31 mouse cellular contexts compared by ENCODE assay signal in the genomic region with DNA sequence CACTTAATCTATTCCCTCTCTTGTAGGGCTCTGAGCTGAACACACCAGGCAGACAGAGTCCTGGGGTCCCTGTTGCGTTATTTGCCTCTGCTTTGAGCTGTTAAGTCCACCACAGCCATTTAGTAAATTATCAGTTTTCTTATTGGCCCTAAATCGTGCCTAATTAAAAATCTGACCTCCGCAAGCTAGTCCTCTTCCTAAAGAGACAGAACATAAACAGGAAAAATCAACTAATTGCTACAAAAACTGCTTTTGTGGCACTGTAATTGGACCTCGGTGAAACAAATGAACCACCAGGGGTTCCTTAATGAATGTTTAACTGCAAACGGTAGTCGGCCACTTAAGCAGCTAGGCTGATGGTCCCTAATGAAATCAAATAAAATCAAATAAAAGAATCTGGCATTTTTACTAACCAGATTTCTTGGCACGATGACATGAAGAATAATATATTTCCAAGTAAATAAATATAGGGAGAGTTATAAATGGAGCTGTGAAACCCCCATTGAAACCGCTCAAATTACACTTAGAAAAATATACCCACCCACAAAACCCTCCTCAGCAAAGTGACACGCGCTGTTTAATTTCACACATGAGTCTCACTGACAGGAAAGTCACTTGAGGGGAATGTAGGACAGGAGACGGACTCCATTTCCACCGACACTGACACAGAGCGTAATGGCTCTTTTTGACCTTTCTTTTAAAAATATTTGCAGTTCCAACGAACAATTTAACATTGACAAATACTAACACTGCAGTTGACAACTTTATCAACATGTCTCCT.
DNase-seq lines count a peak whose midpoint lies in the region; ATAC-seq and TF ChIP-seq lines count a peak whose summit lies in the region.
"Had no signal": no experiment of that assay in that cellular context is flagged by ENCODE, and none has a peak within 500 bp of the region (broad histone marks: within the 10 kb centered on the region; RNA-seq: fewer than 3 reads in every experiment).

No protein-coding gene starts in this region.

- no peaks in the 10 kb centered on the region for H3K36me3 ChIP-seq in embryonic facial prominence, embryonic 11.5 days (replicated peaks; ENCODE audit: control insufficient read depth, insufficient read depth, low read depth, low read length)
- no peaks in the 10 kb centered on the region for H3K36me3 ChIP-seq in embryonic facial prominence, embryonic 10.5 days (replicated peaks)
- no peaks in the 10 kb centered on the region for H3K36me3 ChIP-seq in kidney, postnatal 0 days (ENCODE audit: insufficient read depth, low read length)
- H3K36me3 ChIP-seq in thymus, adult 2 months (ENCODE audit: control insufficient read depth, insufficient read depth, low read length), result no peaks in the 10 kb centered on the region
- H3K36me3 ChIP-seq: embryonic facial prominence, embryonic 15.5 days; hindbrain, embryonic 12.5 days; limb, embryonic 12.5 days; liver, embryonic 12.5 days; midbrain, embryonic 13.5 days; neural tube, embryonic 15.5 days had no signal

- H3K27ac ChIP-seq in embryonic facial prominence, embryonic 11.5 days (replicated peaks; ENCODE audit: low read depth, low read length), result no peak overlapping the region
- H3K27ac ChIP-seq in embryonic facial prominence, embryonic 10.5 days (replicated peaks), result no peak overlapping the region
- H3K27ac ChIP-seq in kidney, postnatal 0 days, result no peak overlapping the region
- no peak overlapping the region for H3K27ac ChIP-seq in thymus, adult 2 months (ENCODE audit: control insufficient read depth, insufficient read depth, low read length)
- H3K27ac ChIP-seq: embryonic facial prominence, embryonic 15.5 days; forebrain, embryonic 13.5 days; hindbrain, embryonic 12.5 days; layer of hippocampus, adult 2 months; limb, embryonic 12.5 days; liver, embryonic 12.5 days; midbrain, embryonic 13.5 days; neural tube, embryonic 15.5 days had no signal

- H3K9ac ChIP-seq in embryonic facial prominence, embryonic 11.5 days (replicated peaks; ENCODE audit: low read length), result no peak overlapping the region
- no peak overlapping the region for H3K9ac ChIP-seq in kidney, postnatal 0 days (ENCODE audit: low read depth, low read length)
- H3K9ac ChIP-seq: embryonic facial prominence, embryonic 15.5 days; forebrain, embryonic 13.5 days; hindbrain, embryonic 12.5 days; limb, embryonic 12.5 days; liver, embryonic 12.5 days; liver, postnatal 0 days; midbrain, embryonic 13.5 days; neural tube, embryonic 15.5 days had no signal

- intact Hi-C loops in left cerebral cortex, postnatal 36 days (cut with DNase I), result no loop called here

- 39% methylated on average over 14 of the region's 14 CpGs for WGBS in embryonic facial prominence, embryonic 11.5 days
- 54% methylated on average over 14 of the region's 14 CpGs for WGBS in embryonic facial prominence, embryonic 10.5 days
- 17% methylated on average over 14 of the region's 14 CpGs for WGBS in kidney, postnatal 0 days
- WGBS in thymus, adult 2 months, result 91% methylated on average over 14 of the region's 14 CpGs

- H3K27me3 ChIP-seq in embryonic facial prominence, embryonic 11.5 days (ENCODE audit: control insufficient read depth, insufficient read depth, low read length), result no peaks in the 10 kb centered on the region
- no peaks in the 10 kb centered on the region for H3K27me3 ChIP-seq in embryonic facial prominence, embryonic 10.5 days (replicated peaks; ENCODE audit: low read depth, poor library complexity, severe bottlenecking)
- H3K27me3 ChIP-seq in kidney, postnatal 0 days (ENCODE audit: insufficient read depth, low read length), result no peaks in the 10 kb centered on the region
- no peaks in the 10 kb centered on the region for H3K27me3 ChIP-seq in thymus, adult 2 months (ENCODE audit: control insufficient read depth, insufficient read depth, low read length)
- H3K27me3 ChIP-seq: embryonic facial prominence, embryonic 15.5 days; hindbrain, embryonic 12.5 days; liver, embryonic 12.5 days; midbrain, embryonic 13.5 days; neural tube, embryonic 15.5 days had no signal

- H3K4me1 ChIP-seq in embryonic facial prominence, embryonic 11.5 days (ENCODE audit: control insufficient read depth, insufficient read depth, low read length), result no peaks in the 10 kb centered on the region
- no peaks in the 10 kb centered on the region for H3K4me1 ChIP-seq in embryonic facial prominence, embryonic 10.5 days
- H3K4me1 ChIP-seq in kidney, postnatal 0 days (replicated peaks; ENCODE audit: insufficient read depth, low read length), result no peaks in the 10 kb centered on the region
- H3K4me1 ChIP-seq in thymus, adult 2 months (replicated peaks; ENCODE audit: control insufficient read depth, insufficient read depth, low read length), result no peaks in the 10 kb centered on the region
- H3K4me1 ChIP-seq: embryonic facial prominence, embryonic 15.5 days; forebrain, embryonic 13.5 days; hindbrain, embryonic 12.5 days; limb, embryonic 12.5 days; liver, embryonic 12.5 days; midbrain, embryonic 13.5 days; neural tube, embryonic 15.5 days had no signal

- no peaks in the 10 kb centered on the region for H3K9me3 ChIP-seq in embryonic facial prominence, embryonic 11.5 days (replicated peaks; ENCODE audit: control insufficient read depth, low read length)
- H3K9me3 ChIP-seq in embryonic facial prominence, embryonic 10.5 days, result no peaks in the 10 kb centered on the region
- H3K9me3 ChIP-seq in kidney, postnatal 0 days (replicated peaks; ENCODE audit: low read length), result no peaks in the 10 kb centered on the region
- H3K9me3 ChIP-seq: embryonic facial prominence, embryonic 15.5 days; forebrain, embryonic 13.5 days; hindbrain, embryonic 12.5 days; limb, embryonic 12.5 days; liver, embryonic 12.5 days; midbrain, embryonic 13.5 days; neural tube, embryonic 15.5 days had no signal

- no peak for TF ChIP-seq POLR2A in brain, embryonic 14.5 days (IDR thresholded peaks at IDR 0.05; ENCODE audit: borderline replicate concordance, extremely low read depth, insufficient read depth, insufficient read length, poor library complexity, severe bottlenecking)
- TF ChIP-seq POLR2A in thymus, adult 2 months (IDR thresholded peaks at IDR 0.05; ENCODE audit: control insufficient read depth, extremely low read depth, insufficient read depth, low read length, poor library complexity), result no peak

- no peak overlapping the region for H3K4me2 ChIP-seq in embryonic facial prominence, embryonic 11.5 days (ENCODE audit: low read depth, low read length)
- no peak overlapping the region for H3K4me2 ChIP-seq in kidney, postnatal 0 days (ENCODE audit: low read length)
- H3K4me2 ChIP-seq: embryonic facial prominence, embryonic 15.5 days; forebrain, embryonic 13.5 days; heart, embryonic 11.5 days; hindbrain, embryonic 12.5 days; limb, embryonic 12.5 days; liver, embryonic 12.5 days; midbrain, embryonic 13.5 days; neural tube, embryonic 15.5 days had no signal

- ATAC-seq in embryonic facial prominence, embryonic 11.5 days (replicated peaks; ENCODE audit: insufficient number of reproducible peaks, low FRiP score, low TSS enrichment, low read depth), result no peak
- no peak for ATAC-seq in kidney, postnatal 0 days (replicated peaks; ENCODE audit: low FRiP score, low read depth)
- ATAC-seq: forebrain, embryonic 13.5 days; inflammation-experienced regulatory T-cells, adult 6 months; liver, embryonic 12.5 days; liver, postnatal 0 days; midbrain, embryonic 13.5 days had no signal

- peak; percentile 46 for DNase-seq in embryonic facial prominence, embryonic 11.5 days (ENCODE audit: low spot score)
- DNase-seq in embryonic facial prominence, embryonic 10.5 days (ENCODE audit: low spot score), result no peak
- peak; percentile 59 for DNase-seq in kidney, postnatal 0 days (ENCODE audit: low spot score)
- no peak for DNase-seq in kidney, postnatal 25 days
- peak; percentile 51 for DNase-seq in brain, embryonic 14.5 days (ENCODE audit: low read depth)
- DNase-seq in mesoderm, embryonic 11.5 days (ENCODE audit: low read depth, low spot score), result peak; percentile 7
- no peak for DNase-seq in thymus, adult 2 months
- DNase-seq in left cerebral cortex, postnatal 36 days (ENCODE audit: low spot score in 2 of 2), result no peak
- DNase-seq: adrenal gland, postnatal 25 days; cerebellum, adult 18-20 months; cerebellum, postnatal 10 days; gastrocnemius, postnatal 25 days; heart, adult 18-20 months; heart, postnatal 36 days; kidney, adult 18-20 months; kidney, postnatal 36 days; liver, postnatal 0 days; lung, postnatal 36 days; right cerebral cortex, adult 18-20 months; spleen, adult 18-20 months; thymus, postnatal 25 days had no signal

- no peak overlapping the region for H3K4me3 ChIP-seq in embryonic facial prominence, embryonic 11.5 days (ENCODE audit: low read depth, low read length)
- H3K4me3 ChIP-seq in embryonic facial prominence, embryonic 10.5 days, result no peak overlapping the region
- no peak overlapping the region for H3K4me3 ChIP-seq in kidney, postnatal 0 days (replicated peaks; ENCODE audit: low read depth, low read length)
- no peak overlapping the region for H3K4me3 ChIP-seq in thymus, adult 2 months (ENCODE audit: control insufficient read depth, insufficient read depth, low read length)
- H3K4me3 ChIP-seq: embryonic facial prominence, embryonic 15.5 days; forebrain, embryonic 13.5 days; hindbrain, embryonic 12.5 days; layer of hippocampus, adult 2 months; limb, embryonic 12.5 days; liver, embryonic 12.5 days; midbrain, embryonic 13.5 days; neural tube, embryonic 15.5 days had no signal

- TF ChIP-seq CTCF in kidney, postnatal 0 days (IDR thresholded peaks at IDR 0.05; ENCODE audit: low read depth), result peak; percentile 11; the same call in 1 of the 2 replicates
- TF ChIP-seq CTCF in brain, embryonic 14.5 days (IDR thresholded peaks at IDR 0.05; ENCODE audit: borderline replicate concordance, extremely low read depth, insufficient read depth, insufficient read length), result no peak
- TF ChIP-seq CTCF in thymus, adult 2 months (IDR thresholded peaks at IDR 0.05; ENCODE audit: borderline replicate concordance, control insufficient read depth, extremely low read depth, insufficient read depth, low read length, poor library complexity), result no peak

Comparison
In these comparisons a context has a peak if more than half of its experiments do, and no peak if none do; other contexts are left out.
1. DNase-seq: peak in embryonic facial prominence, embryonic 11.5 days (single experiment), kidney, postnatal 0 days (single experiment), brain, embryonic 14.5 days (single experiment) and mesoderm, embryonic 11.5 days (single experiment); none in embryonic facial prominence, embryonic 10.5 days (single experiment), kidney, postnatal 25 days (0 of 2), thymus, adult 2 months (single experiment) and left cerebral cortex, postnatal 36 days (0 of 2).